Mouse (Mus musculus) MN1 (cell line): ENCODE data around the gene Schip1.

Experiments
- DNase-seq: peaks from one replicate; pipeline ENCODE4 v3.0.0-alpha.2; 2016; ENCODE audit warnings: low spot score

The Schip1 gene

GRCm38 (mm10) chr3:68271457-68271856 lies 206.9 kb downstream of the Schip1 start:
- DNase-seq: no peak

GRCm38 (mm10) chr3:68271881-68272280 lies 207.3 kb downstream of the Schip1 start:
- DNase-seq: no peak

GRCm38 (mm10) chr3:68282844-68283594 lies 218.4 kb downstream of the Schip1 start:
- DNase-seq: no peak

DNA sequence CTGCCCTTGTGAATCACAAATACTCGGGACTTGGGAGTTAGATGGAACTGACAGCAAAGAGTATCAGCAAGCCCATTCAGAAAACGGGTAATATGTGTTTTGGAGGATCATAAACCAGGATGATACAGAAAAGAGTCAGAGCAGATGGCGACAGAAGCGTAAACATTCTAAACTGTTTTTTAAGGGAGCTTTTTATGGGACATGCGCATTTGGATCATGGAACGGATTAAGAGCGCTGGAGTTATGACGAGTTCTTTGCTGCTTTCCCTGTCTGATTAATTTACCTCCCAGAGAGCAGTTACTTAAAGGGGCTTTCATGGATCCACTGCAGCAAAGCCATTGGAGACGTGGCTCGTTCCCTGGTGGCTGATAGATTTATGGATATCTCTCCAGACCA lies 219.0 kb downstream of the Schip1 start:
- no peak for DNase-seq

- no peak for DNase-seq
Observed at GRCm38 (mm10) chr3:68284500-68284899, 219.9 kb downstream of the Schip1 start.

- no peak for DNase-seq
Observed at GRCm38 (mm10) chr3:68296752-68297151, 232.2 kb downstream of the Schip1 start.

DNA sequence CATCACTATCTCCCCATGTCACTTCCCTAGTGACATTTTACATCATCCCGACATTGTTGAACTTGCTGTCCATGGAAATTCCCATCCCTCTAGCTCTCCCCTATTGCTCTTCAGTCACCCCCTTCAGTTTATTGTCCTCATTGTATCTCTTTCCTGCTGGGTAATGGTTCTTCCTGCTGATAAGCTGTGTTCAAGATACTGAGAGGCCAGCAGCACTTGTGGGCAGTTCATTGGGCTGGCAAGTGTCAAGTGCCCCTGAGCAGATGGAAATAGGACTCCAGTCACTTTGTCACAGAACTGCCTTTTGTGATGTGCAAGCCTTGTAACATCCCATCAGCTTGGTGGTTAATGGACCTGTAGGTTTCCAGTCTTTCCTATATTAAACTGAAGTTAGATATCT lies 241.0 kb downstream of the Schip1 start:
- no peak for DNase-seq

- no peak for DNase-seq
Observed at GRCm38 (mm10) chr3:68306726-68307125, 242.1 kb downstream of the Schip1 start.

DNA sequence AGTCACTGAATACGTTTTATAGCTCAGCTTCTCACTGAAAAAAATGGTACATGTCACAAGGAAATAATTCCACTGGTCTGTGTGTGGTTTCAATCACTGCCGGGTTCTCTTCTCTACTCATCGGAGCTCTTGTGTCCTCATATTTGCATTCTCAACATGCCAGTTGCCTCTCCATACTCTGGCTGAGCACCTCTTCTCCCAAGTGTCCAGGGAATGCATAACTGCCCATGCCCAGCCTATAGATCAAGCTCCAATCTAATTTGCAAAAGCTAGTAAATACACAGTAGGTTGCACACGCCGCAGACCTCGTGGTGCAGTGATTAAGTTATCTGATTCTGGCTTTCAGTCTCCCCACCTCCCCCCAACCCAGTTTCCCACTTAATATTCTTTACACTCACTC lies 261.0 kb downstream of the Schip1 start:
- DNase-seq: no peak

GRCm38 (mm10) chr3:68332515-68332914 lies 267.9 kb downstream of the Schip1 start:
- DNase-seq: no peak

- DNase-seq: no peak
Observed at GRCm38 (mm10) chr3:68335501-68335900, 270.9 kb downstream of the Schip1 start.

GRCm38 (mm10) chr3:68350624-68351023 lies 286.0 kb downstream of the Schip1 start:
- no peak for DNase-seq

GRCm38 (mm10) chr3:68351461-68351860 lies 286.9 kb downstream of the Schip1 start:
- no peak for DNase-seq

DNA sequence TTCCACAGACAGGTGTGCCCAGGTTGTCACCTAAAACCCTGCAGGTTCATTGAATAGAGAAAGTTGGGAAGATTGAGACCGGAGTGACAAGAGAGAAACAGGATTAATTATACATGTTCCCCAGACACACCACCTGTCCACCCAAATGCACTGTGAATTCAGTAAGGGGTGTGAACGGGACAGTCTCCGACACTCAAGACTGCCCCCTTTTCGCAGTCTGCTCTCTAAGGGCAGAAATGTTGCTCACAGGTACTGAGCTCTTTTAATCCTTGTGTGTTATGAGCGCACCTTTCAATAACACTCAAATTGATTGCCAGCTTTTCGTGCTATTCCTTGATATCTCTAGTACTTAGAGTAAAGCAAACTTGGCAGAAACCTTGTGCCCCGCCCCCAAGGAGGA lies 288.4 kb downstream of the Schip1 start:
- no peak for DNase-seq

GRCm38 (mm10) chr3:68353492-68353891 lies 288.9 kb downstream of the Schip1 start:
- no peak for DNase-seq

DNA sequence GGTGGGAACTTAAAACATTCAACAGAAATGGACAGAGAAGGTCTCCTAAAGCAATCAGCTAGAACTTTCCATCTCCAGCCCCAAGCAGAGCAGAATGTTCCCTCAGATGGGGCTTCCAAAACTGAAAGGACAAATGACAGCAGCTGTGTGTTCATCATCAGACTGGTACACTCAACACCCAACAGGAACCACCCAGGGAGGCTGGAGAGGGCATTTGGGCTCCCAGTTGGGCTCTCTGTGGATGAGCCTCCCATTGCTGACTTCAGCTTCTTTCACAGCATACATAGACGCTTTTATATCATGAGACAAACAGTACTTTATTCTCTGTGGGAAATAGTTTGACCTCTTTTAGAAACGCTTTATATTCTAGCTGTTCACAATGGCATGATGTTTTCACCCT lies 291.9 kb downstream of the Schip1 start:
- DNase-seq: no peak

- no peak for DNase-seq
Observed at GRCm38 (mm10) chr3:68368029-68368428, 303.4 kb downstream of the Schip1 start.

DNA sequence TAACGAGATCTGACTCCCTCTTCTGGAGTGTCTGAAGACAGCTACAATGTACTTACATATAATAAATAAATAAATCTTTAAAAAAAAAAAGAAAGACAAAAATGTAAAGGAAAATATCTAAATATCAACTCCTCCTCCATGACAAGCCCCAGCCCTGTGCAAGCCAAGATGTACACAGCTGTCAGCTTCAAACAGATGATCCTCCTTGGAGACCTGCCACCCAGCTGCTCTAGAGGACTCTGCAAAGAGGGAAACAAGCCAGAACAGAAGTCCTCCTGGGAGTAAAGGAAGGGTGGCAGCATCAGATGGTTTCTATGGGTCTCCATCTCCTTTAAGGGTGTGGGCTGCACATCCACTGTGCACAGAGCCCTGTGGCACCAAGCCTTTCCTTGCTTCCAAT lies 308.3 kb downstream of the Schip1 start:
- DNase-seq: no peak

GRCm38 (mm10) chr3:68375100-68375508 lies 310.5 kb downstream of the Schip1 start:
- DNase-seq: no peak

DNA sequence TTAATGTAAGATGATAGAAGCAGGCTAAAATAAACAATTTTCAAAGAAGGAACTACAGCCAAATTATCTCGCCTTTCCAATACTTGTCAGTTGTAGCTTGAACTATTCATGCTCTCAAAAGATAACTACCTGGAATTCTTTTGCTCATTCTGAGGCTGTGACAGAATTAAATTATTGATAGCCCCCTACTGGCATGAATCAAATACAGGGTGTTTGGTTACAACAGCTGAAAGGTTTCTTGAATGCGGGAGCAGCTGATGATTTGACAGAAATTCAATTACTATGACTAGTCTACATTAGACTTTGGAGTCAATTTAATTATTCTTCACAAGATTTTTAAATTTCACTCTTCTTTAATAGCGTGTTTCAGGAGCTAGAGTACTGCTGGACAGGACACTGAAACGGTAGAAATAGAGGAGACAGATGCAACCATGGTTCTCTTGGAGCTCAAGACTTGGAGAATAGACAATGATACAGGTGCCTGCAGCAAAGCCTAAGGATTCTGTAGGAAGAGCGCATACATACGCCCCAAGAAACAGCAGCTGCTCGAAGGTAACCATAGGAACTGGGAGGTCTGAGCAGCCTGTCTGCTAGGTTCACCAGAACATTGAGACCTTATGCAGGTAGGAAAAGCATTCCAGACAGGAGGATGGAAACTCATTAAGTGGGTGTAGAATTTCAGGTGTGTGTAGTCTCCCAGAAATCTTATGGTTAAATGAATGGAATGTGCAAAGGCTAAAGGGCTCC lies 313.0 kb downstream of the Schip1 start:
- DNase-seq: no peak

DNA sequence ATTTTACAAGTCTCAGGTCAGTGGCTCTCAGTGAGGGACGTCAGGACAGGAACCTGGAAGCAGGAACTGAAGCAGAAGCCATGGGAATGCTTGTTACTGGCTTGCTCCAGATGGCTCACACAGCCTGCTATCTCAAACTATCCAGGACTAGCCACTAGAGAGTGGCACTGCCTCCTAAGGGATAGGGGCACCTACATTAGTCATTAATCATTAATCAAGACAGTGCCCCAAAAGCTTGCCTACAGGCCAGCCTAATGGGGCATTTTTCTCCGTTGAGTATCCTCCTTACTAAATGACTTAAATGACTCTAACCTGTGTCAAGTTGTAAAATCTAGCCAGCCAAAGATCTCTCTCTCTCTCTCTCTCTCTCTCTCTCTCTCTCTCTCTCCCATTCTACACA lies 314.2 kb downstream of the Schip1 start:
- no peak for DNase-seq

DNA sequence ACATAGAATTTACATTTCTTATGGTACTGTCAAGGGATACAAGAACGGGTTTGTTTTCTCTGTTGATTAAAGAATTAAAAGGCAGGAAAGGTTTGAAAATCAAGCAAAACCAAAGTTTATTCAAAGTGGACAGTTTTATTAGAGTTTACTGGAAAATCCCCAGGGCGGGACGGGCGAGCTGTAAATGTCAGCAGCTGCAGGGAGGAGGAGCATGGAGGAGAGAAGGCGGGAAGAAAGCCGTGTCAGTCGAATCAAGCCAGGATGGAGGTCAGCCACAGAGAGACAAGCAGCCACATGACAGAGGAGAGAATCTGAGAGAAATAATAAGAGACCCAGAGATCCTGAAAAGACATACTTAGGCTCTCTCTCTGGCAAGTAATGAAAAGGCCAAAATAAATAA lies 314.6 kb downstream of the Schip1 start:
- no peak for DNase-seq

- no peak for DNase-seq
Observed at GRCm38 (mm10) chr3:68383672-68384071, 319.1 kb downstream of the Schip1 start.

- DNase-seq: no peak
Observed at GRCm38 (mm10) chr3:68385544-68385943, 320.9 kb downstream of the Schip1 start.
